ENCODE assay signal across 18 mouse cellular contexts in the genomic region with DNA sequence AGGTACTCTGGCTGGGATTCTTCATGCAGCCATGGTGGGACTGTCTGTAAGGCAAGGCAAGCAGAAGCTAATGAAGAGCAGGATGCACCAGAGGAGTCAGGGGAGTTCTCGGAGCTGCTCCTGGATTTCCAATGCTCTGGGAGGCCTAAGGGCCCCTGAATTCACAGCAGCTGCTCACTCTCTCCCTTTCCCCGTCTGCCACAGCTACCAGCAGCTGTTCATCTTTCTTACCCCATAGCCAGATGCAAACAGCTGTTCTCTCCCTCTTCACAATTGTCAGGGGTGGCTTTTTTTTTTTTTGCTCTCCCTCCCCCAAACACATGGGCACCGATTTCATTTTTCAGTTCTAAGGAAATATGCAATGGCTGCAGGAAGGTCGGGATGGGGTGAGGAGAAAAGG. TPM values are rescaled to one million over a fixed set of nuclear protein-coding genes. Genes with fewer than 3 reads are reported as not detected.
DNase-seq lines count a peak whose midpoint lies in the region; ATAC-seq and TF ChIP-seq lines count a peak whose summit lies in the region.
"Had no signal": no experiment of that assay in that cellular context is flagged by ENCODE, and none has a peak within 500 bp of the region (broad histone marks: within the 10 kb centered on the region; RNA-seq: fewer than 3 reads in every experiment).

No protein-coding gene starts in this region.

- DNase-seq in heart, adult 11 months, result peak; percentile 93
- peak; percentile 16 for DNase-seq in kidney, postnatal 14 days
- DNase-seq in kidney, adult 2 months, result no peak
- peak; percentile 47 to 53 for DNase-seq in heart, postnatal 10 days
- DNase-seq in lung, postnatal 25 days (ENCODE audit: low spot score), result peak; percentile 50
- DNase-seq in midbrain, embryonic 10.5 days (ENCODE audit: low spot score), result no peak
- DNase-seq in c-Kit-positive CD71-positive TER-119-positive erythroid progenitor cells, embryonic 14.5 days (ENCODE audit: low spot score), result no peak
- DNase-seq: adrenal gland, postnatal 25 days; cerebellum, adult 9-10 months; forebrain, postnatal 0 days; gastrocnemius, postnatal 10 days; thymus, postnatal 25 days had no signal

- no peak overlapping the region for H3K9ac ChIP-seq in heart, embryonic 12.5 days
- H3K9ac ChIP-seq: forebrain, postnatal 0 days; heart, embryonic 15.5 days; hindbrain, embryonic 14.5 days; limb, embryonic 12.5 days; liver, embryonic 15.5 days had no signal

- WGBS in heart, embryonic 12.5 days, result 62% methylated on average over 4 of the region's 4 CpGs
- 73% methylated on average over 4 of the region's 4 CpGs for WGBS in kidney, adult 2 months
- 64% methylated on average over 4 of the region's 4 CpGs for WGBS in midbrain, embryonic 10.5 days

- H3K36me3 ChIP-seq in heart, embryonic 12.5 days, result no peaks in the 10 kb centered on the region
- no peaks in the 10 kb centered on the region for H3K36me3 ChIP-seq in kidney, adult 2 months (ENCODE audit: control insufficient read depth, insufficient read depth, low read length)
- H3K36me3 ChIP-seq in midbrain, embryonic 10.5 days, result no peaks in the 10 kb centered on the region
- H3K36me3 ChIP-seq: heart, embryonic 15.5 days; limb, embryonic 12.5 days; liver, embryonic 15.5 days had no signal

- intact Hi-C loops in heart, postnatal 10 days (cut with DNase I), result no loop called here

- TF ChIP-seq POLR2A in kidney, adult 2 months (IDR thresholded peaks at IDR 0.05; ENCODE audit: low read depth, low read length), result no peak

- no peak overlapping the region for H3K4me2 ChIP-seq in heart, embryonic 12.5 days
- H3K4me2 ChIP-seq: heart, embryonic 15.5 days; hindbrain, embryonic 14.5 days; limb, embryonic 12.5 days; liver, embryonic 15.5 days had no signal

- no peaks in the 10 kb centered on the region for H3K27me3 ChIP-seq in heart, embryonic 12.5 days (replicated peaks)
- H3K27me3 ChIP-seq in kidney, adult 2 months (replicated peaks; ENCODE audit: control insufficient read depth, insufficient read depth, low read length), result no peaks in the 10 kb centered on the region
- no peaks in the 10 kb centered on the region for H3K27me3 ChIP-seq in midbrain, embryonic 10.5 days (ENCODE audit: low read depth, poor library complexity, severe bottlenecking)
- H3K27me3 ChIP-seq: heart, embryonic 15.5 days; limb, embryonic 12.5 days; liver, embryonic 15.5 days had no signal

- no peak for TF ChIP-seq CTCF in kidney, adult 2 months (conservative IDR thresholded peaks at IDR 0.05; ENCODE audit: insufficient read depth, insufficient read length, low read depth, low read length)

- ATAC-seq in heart, embryonic 12.5 days (ENCODE audit: insufficient number of reproducible peaks, low FRiP score), result no peak
- ATAC-seq: forebrain, postnatal 0 days had no signal

- H3K27ac ChIP-seq in heart, embryonic 12.5 days (ENCODE audit: poor library complexity, severe bottlenecking), result no peak overlapping the region
- no peak overlapping the region for H3K27ac ChIP-seq in kidney, adult 2 months (ENCODE audit: insufficient read depth, low read depth, low read length)
- H3K27ac ChIP-seq in midbrain, embryonic 10.5 days (replicated peaks), result no peak overlapping the region
- H3K27ac ChIP-seq: heart, embryonic 15.5 days; hindbrain, embryonic 14.5 days; limb, embryonic 12.5 days; liver, embryonic 15.5 days had no signal

- no peaks in the 10 kb centered on the region for H3K4me1 ChIP-seq in heart, embryonic 12.5 days (replicated peaks)
- H3K4me1 ChIP-seq in kidney, adult 2 months (ENCODE audit: control insufficient read depth, insufficient read depth, low read length), result no peaks in the 10 kb centered on the region
- H3K4me1 ChIP-seq in midbrain, embryonic 10.5 days, result peaks cover 5% of the 10 kb centered on the region; the same call in 1 of the 2 replicates
- H3K4me1 ChIP-seq: heart, embryonic 15.5 days; liver, embryonic 15.5 days had no signal

- no peaks in the 10 kb centered on the region for H3K9me3 ChIP-seq in heart, embryonic 12.5 days (replicated peaks)
- no peaks in the 10 kb centered on the region for H3K9me3 ChIP-seq in midbrain, embryonic 10.5 days (replicated peaks)
- H3K9me3 ChIP-seq: heart, embryonic 15.5 days; limb, embryonic 12.5 days; liver, embryonic 15.5 days had no signal

- no peak overlapping the region for H3K4me3 ChIP-seq in heart, embryonic 12.5 days
- no peak overlapping the region for H3K4me3 ChIP-seq in kidney, adult 2 months (ENCODE audit: insufficient read depth, low read depth, low read length)
- H3K4me3 ChIP-seq in midbrain, embryonic 10.5 days, result no peak overlapping the region
- H3K4me3 ChIP-seq: erythroblast, embryonic 14.5 days; heart, embryonic 15.5 days; limb, embryonic 12.5 days; liver, embryonic 15.5 days had no signal

RNA-seq across cellular contexts. Expression of a gene that starts 42.2 kb away (rescaled TPM):
- polyA plus RNA-seq in heart, embryonic 12.5 days (2016; fragmentation: Nextera tagmentation; extraction: Ambion mirVana), result 2.1 and 3.1 TPM in 2 replicates
- polyA plus RNA-seq in kidney, adult 2 months (2012; rRNA removed), result 22.7 and 32.7 TPM in 2 replicates
- total RNA-seq in heart, postnatal 10 days (2021), result 1 to 10 TPM; 2.6 to 3.4 TPM
- polyA plus RNA-seq in midbrain, embryonic 10.5 days (2016; fragmentation: Nextera tagmentation; extraction: Ambion mirVana), result 0.16 and 0.22 TPM in 2 replicates

Comparison
In these comparisons a context has a peak if more than half of its experiments do, and no peak if none do; other contexts are left out.
1. DNase-seq: peak in heart, adult 11 months (single experiment), kidney, postnatal 14 days (single experiment), heart, postnatal 10 days (2 of 2) and lung, postnatal 25 days (single experiment); none in kidney, adult 2 months (single experiment), midbrain, embryonic 10.5 days (single experiment) and c-Kit-positive CD71-positive TER-119-positive erythroid progenitor cells, embryonic 14.5 days (single experiment).